Mouse (Mus musculus) heart, adult 2 months (tissue): Measurements from ENCODE around the gene Gm10277.

Experiments used
- CTCF ChIP-seq: fragments of 200-600 bp; IDR thresholded peaks from 2 replicates; pipeline ENCODE4 v1.8.1; 2022; ENCODE audit warnings: antibody characterized with exemption, mild to moderate bottlenecking, moderate library complexity
- EP300 ChIP-seq: fragments of 200-500 bp; IDR thresholded peaks from 2 replicates; pipeline ENCODE4 v1.6.1; 2011; ENCODE audit warnings: low read depth, low read length, control low read depth; ENCODE audit not compliant: insufficient read depth
- POLR2A ChIP-seq: fragments of 200-500 bp; IDR thresholded peaks from 2 replicates; pipeline ENCODE4 v1.6.1; 2011; ENCODE audit warnings: mild to moderate bottlenecking, low read depth, low read length, control low read depth; ENCODE audit not compliant: insufficient read depth

DNA sequence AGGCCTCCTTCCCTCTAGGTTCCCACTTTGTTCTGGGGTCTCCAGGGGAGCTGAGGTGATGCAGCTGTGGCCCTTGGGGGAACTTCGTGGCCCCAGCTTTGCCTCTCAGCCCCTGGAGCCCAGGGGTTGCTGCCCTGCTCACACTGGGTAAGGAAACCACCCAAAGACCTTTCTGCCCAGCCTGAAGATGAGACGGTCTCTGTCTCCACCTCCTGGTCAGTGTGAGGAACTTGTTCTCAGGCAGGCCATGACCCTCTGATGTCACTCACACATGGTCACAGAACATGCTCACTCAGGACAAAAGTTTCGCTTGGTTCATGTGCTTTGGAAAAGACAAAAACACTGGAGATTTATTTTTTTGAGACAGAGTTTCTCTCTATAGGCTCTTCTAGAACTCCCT, 28.5 kb upstream of the Gm10277 start:
- TF ChIP-seq POLR2A (0 out of 2 replicates have a peak, but pooled peaks have one; percentile 23), CTCF (peak; percentile 97), EP300 (peak; percentile 99)
